In genomic region chr3:68332515-68332914, GRCm38 (mm10) we compare ENCODE assay signal across 19 mouse cellular contexts.
A peak's percentile ranks its signal among the peaks of the same experiment; 100 is the strongest.
DNase-seq lines count a peak whose midpoint lies in the region; ATAC-seq and TF ChIP-seq lines count a peak whose summit lies in the region.
"Had no signal": no experiment of that assay in that cellular context is flagged by ENCODE, and none has a peak within 500 bp of the region (broad histone marks: within the 10 kb centered on the region; RNA-seq: fewer than 3 reads in every experiment).

No protein-coding gene starts in this region.

- TF ChIP-seq CTCF in brain, embryonic 14.5 days (IDR thresholded peaks at IDR 0.05; ENCODE audit: borderline replicate concordance, extremely low read depth, insufficient read depth, insufficient read length): no peak

- H3K4me2 ChIP-seq in forebrain, embryonic 14.5 days (ENCODE audit: low read length): no peak overlapping the region
- H3K4me2 ChIP-seq: forebrain, embryonic 15.5 days; hindbrain, embryonic 13.5 days had no signal

- no peak for DNase-seq in cerebellum, postnatal 4 days (ENCODE audit: low spot score in 2 of 2)
- peak; percentile 55 to 57 for DNase-seq in cerebellum, postnatal 10 days
- DNase-seq in cerebellum, adult 18-20 months: no peak
- DNase-seq in forebrain, embryonic 14.5 days (ENCODE audit: low spot score): peak; percentile 14
- DNase-seq in forebrain, embryonic 10.5 days (ENCODE audit: extremely low spot score, low spot score): no peak
- DNase-seq in brain, embryonic 14.5 days (ENCODE audit: low read depth): peak; percentile 19
- DNase-seq: adrenal gland, adult 8-10 months; adrenal gland, postnatal 25 days; gastrocnemius, postnatal 25 days; heart, adult 18-20 months; kidney, adult 18-20 months; kidney, adult 9 months had no signal

- no peaks in the 10 kb centered on the region for H3K9me3 ChIP-seq in forebrain, embryonic 14.5 days (replicated peaks; ENCODE audit: control insufficient read depth, low read length)
- no peaks in the 10 kb centered on the region for H3K9me3 ChIP-seq in forebrain, embryonic 10.5 days
- H3K9me3 ChIP-seq: forebrain, embryonic 15.5 days; hindbrain, embryonic 13.5 days had no signal

- H3K9ac ChIP-seq in forebrain, embryonic 14.5 days (ENCODE audit: low read length): no peak overlapping the region
- H3K9ac ChIP-seq: forebrain, embryonic 15.5 days; hindbrain, embryonic 13.5 days had no signal

- 53% methylated on average over 2 of the region's 2 CpGs for WGBS in forebrain, embryonic 14.5 days
- 71% methylated on average over 2 of the region's 2 CpGs for WGBS in forebrain, embryonic 10.5 days

- no peak overlapping the region for H3K27ac ChIP-seq in forebrain, embryonic 14.5 days (ENCODE audit: low read depth, low read length)
- no peak overlapping the region for H3K27ac ChIP-seq in forebrain, embryonic 10.5 days
- H3K27ac ChIP-seq: forebrain, embryonic 15.5 days; hindbrain, embryonic 13.5 days had no signal

- TF ChIP-seq POLR2A in brain, embryonic 14.5 days (IDR thresholded peaks at IDR 0.05; ENCODE audit: borderline replicate concordance, extremely low read depth, insufficient read depth, insufficient read length, poor library complexity, severe bottlenecking): no peak

- no peak overlapping the region for H3K4me3 ChIP-seq in forebrain, embryonic 14.5 days (ENCODE audit: low read depth, low read length)
- H3K4me3 ChIP-seq in forebrain, embryonic 10.5 days: no peak overlapping the region
- H3K4me3 ChIP-seq: forebrain, embryonic 15.5 days; hindbrain, embryonic 13.5 days had no signal

- H3K36me3 ChIP-seq in forebrain, embryonic 14.5 days (ENCODE audit: control insufficient read depth, insufficient read depth, low read length): no peaks in the 10 kb centered on the region
- no peaks in the 10 kb centered on the region for H3K36me3 ChIP-seq in forebrain, embryonic 10.5 days (replicated peaks)
- H3K36me3 ChIP-seq: forebrain, embryonic 15.5 days; hindbrain, embryonic 13.5 days had no signal

- ATAC-seq in cerebellum, adult (ENCODE audit: insufficient number of reproducible peaks, low FRiP score, low TSS enrichment): 0 out of 2 replicates have a peak, but pooled peaks have one; percentile 63
- ATAC-seq in forebrain, embryonic 14.5 days: no peak
- ATAC-seq: activated CD4-positive, CD25-positive, alpha-beta regulatory T cell, adult 4 months; forebrain, embryonic 15.5 days; hindbrain, embryonic 16.5 days; inflammation-experienced regulatory T-cells, adult 6 months; intestine, embryonic 16.5 days had no signal

- H3K4me1 ChIP-seq in forebrain, embryonic 14.5 days (ENCODE audit: control insufficient read depth, insufficient read depth, low read length): no peaks in the 10 kb centered on the region
- H3K4me1 ChIP-seq in forebrain, embryonic 10.5 days: no peaks in the 10 kb centered on the region
- H3K4me1 ChIP-seq: hindbrain, embryonic 13.5 days had no signal

- no peaks in the 10 kb centered on the region for H3K27me3 ChIP-seq in forebrain, embryonic 14.5 days (replicated peaks; ENCODE audit: control insufficient read depth, insufficient read depth, low read length)
- H3K27me3 ChIP-seq in forebrain, embryonic 10.5 days (ENCODE audit: poor library complexity, severe bottlenecking): no peaks in the 10 kb centered on the region
- H3K27me3 ChIP-seq: forebrain, embryonic 15.5 days; hindbrain, embryonic 13.5 days had no signal

Comparison
In these comparisons a context has a peak if more than half of its experiments do, and no peak if none do; other contexts are left out.
1. DNase-seq: peak in cerebellum, postnatal 10 days (2 of 2), forebrain, embryonic 14.5 days (single experiment) and brain, embryonic 14.5 days (single experiment); none in cerebellum, postnatal 4 days (0 of 2), cerebellum, adult 18-20 months (0 of 2) and forebrain, embryonic 10.5 days (single experiment).